8 mouse cellular contexts compared by ENCODE assay signal in the genomic region with DNA sequence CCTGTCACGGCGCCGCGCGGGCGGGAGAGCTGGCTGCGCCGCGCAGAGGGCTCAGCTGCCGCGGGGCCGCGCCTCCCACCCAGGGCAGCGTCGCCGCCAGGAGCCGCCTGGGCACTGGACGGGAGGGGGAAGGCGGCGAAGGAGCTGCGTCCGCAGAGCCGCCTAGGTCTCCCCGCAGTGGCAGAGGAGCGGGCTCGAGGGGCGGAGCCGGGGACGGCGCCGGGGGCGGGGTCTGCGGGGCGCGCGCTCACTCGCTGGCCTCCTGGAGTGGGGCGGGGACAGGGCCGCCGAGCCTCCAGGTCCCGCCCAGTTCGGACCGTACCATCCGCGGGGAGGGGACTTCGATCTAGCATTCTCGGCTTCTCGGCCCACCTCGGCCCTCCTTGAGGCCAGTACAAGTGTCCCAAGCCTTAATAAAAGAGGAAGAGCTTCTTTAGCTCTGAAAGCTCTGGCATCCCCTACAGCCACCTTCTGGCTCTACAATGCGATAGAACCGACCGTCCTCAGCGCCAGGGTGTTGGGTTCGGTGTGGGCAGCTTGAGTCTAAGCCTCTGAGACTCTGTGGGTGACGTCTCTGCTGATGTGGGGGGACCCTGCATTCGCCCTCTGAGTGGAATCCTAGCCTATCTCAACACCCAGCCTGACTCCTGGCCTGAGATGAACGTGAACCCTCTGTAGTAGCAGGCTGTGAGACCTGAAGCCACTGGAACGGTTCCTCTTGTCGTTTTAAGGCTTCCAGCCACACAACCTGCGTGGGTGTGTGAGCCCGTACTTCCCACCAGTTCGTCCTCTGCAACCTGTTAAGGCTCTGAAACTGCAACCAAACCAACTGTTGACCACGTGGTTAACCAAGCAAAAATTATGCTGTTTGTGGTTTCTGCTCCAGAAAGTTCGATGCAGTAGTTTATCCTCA. TPM values are rescaled to one million over a fixed set of nuclear protein-coding genes. Genes with fewer than 3 reads are reported as not detected.
DNase-seq lines count a peak whose midpoint lies in the region; ATAC-seq lines count a peak whose summit lies in the region.

A gene (minus strand): TSS at position 182 of the 913 bp plus-strand sequence.

- H3K27ac ChIP-seq in embryonic facial prominence, embryonic 12.5 days, result peak within 1 kb of the TSS; percentile 61
- H3K27ac ChIP-seq in limb, embryonic 10.5 days, result peak within 1 kb of the TSS; percentile 83
- peak within 1 kb of the TSS; percentile 85 for H3K27ac ChIP-seq in midbrain, embryonic 12.5 days (replicated peaks)

- WGBS in embryonic facial prominence, embryonic 12.5 days, result 2% methylated on average over 55 of the region's 64 CpGs
- WGBS in limb, embryonic 10.5 days, result 2% methylated on average over 58 of the region's 64 CpGs
- WGBS in midbrain, embryonic 12.5 days, result 1% methylated on average over 64 of the region's 64 CpGs

- H3K27me3 ChIP-seq in embryonic facial prominence, embryonic 12.5 days, result peaks cover 5% of the 10 kb centered on the region
- H3K27me3 ChIP-seq in limb, embryonic 10.5 days (ENCODE audit: low read depth, poor library complexity, severe bottlenecking), result peaks cover 22% of the 10 kb centered on the region
- H3K27me3 ChIP-seq in midbrain, embryonic 12.5 days, result no peaks in the 10 kb centered on the region

- H3K4me1 ChIP-seq in embryonic facial prominence, embryonic 12.5 days, result peaks cover 17% of the 10 kb centered on the region
- peaks cover 44% of the 10 kb centered on the region for H3K4me1 ChIP-seq in limb, embryonic 10.5 days
- H3K4me1 ChIP-seq in midbrain, embryonic 12.5 days, result peaks cover 39% of the 10 kb centered on the region

- no peaks in the 10 kb centered on the region for H3K9me3 ChIP-seq in embryonic facial prominence, embryonic 12.5 days
- no peaks in the 10 kb centered on the region for H3K9me3 ChIP-seq in limb, embryonic 10.5 days (replicated peaks)
- no peaks in the 10 kb centered on the region for H3K9me3 ChIP-seq in midbrain, embryonic 12.5 days

- H3K36me3 ChIP-seq in embryonic facial prominence, embryonic 12.5 days, result no peaks in the 10 kb centered on the region
- H3K36me3 ChIP-seq in limb, embryonic 10.5 days, result no peaks in the 10 kb centered on the region
- no peaks in the 10 kb centered on the region for H3K36me3 ChIP-seq in midbrain, embryonic 12.5 days

- H3K4me3 ChIP-seq in embryonic facial prominence, embryonic 12.5 days, result peak within 1 kb of the TSS; percentile 74
- peak within 1 kb of the TSS; percentile 73 for H3K4me3 ChIP-seq in limb, embryonic 10.5 days
- H3K4me3 ChIP-seq in midbrain, embryonic 12.5 days, result peak within 1 kb of the TSS; percentile 86

- peak within 1 kb of the TSS; percentile 55 for H3K9ac ChIP-seq in embryonic facial prominence, embryonic 12.5 days
- peak within 1 kb of the TSS; percentile 79 for H3K9ac ChIP-seq in midbrain, embryonic 12.5 days (replicated peaks)

- peak within 1 kb of the TSS; percentile 94 for H3K4me2 ChIP-seq in embryonic facial prominence, embryonic 12.5 days (replicated peaks)
- peak within 1 kb of the TSS; percentile 81 for H3K4me2 ChIP-seq in midbrain, embryonic 12.5 days (replicated peaks)

- peak; percentile 97 for ATAC-seq in embryonic facial prominence, embryonic 12.5 days (ENCODE audit: insufficient number of reproducible peaks, insufficient read depth, low FRiP score, low TSS enrichment)
- peak; percentile 95 for ATAC-seq in midbrain, embryonic 12.5 days (ENCODE audit: low FRiP score, low read depth)

- DNase-seq in adrenal gland, postnatal 36 days, result peak; percentile 99 to 100
- DNase-seq in heart, adult 18-20 months, result peak; percentile 99
- DNase-seq in kidney, adult 18-20 months, result peak; percentile 99
- peak; percentile 98 for DNase-seq in limb, embryonic 10.5 days (ENCODE audit: low spot score)
- DNase-seq in skeletal muscle tissue, adult 2 months (ENCODE audit: low read depth, low spot score), result peak; percentile 92
- no peak for DNase-seq in adipocyte (ENCODE audit: low spot score)

RNA-seq across cellular contexts. Expression of the gene that starts here (rescaled TPM):
- total RNA-seq in adrenal gland, postnatal 36 days (2021), result 10 to 100 TPM; 15.8 to 25.7 TPM
- 11.5 and 12.0 TPM in 2 replicates for polyA plus RNA-seq in embryonic facial prominence, embryonic 12.5 days (2016; fragmentation: Nextera tagmentation; extraction: Ambion mirVana)
- 10 to 100 TPM; 26.9 to 30.1 TPM for total RNA-seq in heart, adult 18-20 months (2021)
- polyA plus RNA-seq in limb, embryonic 10.5 days (2016; fragmentation: Nextera tagmentation; extraction: Ambion mirVana), result 5.0 and 5.5 TPM in 2 replicates
- polyA plus RNA-seq in midbrain, embryonic 12.5 days (2016; fragmentation: Nextera tagmentation; extraction: Ambion mirVana), result 31.3 and 37.8 TPM in 2 replicates
